Mouse (Mus musculus): ENCODE results near the gene Crip1. TPM values are rescaled to one million over a fixed set of nuclear protein-coding genes. Genes with fewer than 3 reads are reported as not detected.

Gene Crip1
- polyA plus RNA-seq (2012), result 2.8 and 3.3 TPM in 2 replicates

DNA sequence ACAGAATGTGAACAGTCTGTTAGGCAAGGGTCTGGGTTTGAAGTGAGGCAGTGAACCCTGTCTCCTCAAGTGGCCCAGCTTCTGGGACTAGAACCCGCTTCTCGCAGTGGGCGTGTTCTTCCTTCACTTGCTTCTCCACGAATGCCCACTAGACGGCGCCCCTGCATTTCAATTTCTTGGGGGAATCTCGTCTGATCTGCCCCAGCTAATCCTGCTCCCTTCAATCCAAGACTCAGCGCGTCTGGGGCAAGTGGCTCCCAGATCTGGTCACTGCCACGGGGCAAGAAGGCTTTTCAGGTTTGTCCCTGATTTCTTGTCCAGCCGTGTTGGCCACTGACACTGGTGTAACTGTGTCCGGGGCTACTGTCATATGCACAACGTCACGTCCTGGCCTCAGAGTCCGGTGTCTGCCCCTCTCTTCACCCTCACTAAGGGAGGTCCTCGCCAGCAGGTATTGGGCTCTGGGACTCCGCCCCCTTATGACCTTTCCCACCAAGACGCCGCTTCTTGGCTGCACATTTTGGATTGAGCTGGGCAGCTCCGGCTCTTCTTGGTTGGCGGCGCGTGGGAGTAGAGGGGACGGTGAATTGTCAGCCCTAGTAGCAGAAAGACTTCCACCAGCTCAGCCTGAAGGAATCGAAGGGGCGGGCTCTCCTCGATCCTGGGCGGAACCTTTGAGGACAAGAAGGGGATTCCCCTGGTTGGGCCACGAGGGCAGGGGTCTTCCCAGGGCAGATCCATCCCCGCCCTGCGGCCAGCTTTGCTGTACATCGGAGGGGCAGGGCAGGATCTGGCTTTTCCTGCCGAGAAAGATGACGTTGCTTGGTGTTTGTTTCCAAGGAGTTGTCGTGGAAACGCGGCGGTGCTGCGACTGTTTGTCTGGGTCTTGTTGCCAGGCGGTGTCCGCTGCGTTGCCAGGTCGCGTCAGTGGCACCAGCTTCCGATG lies at the start of gene Crip1:
Gene Crip1 (plus strand): TSS at position 205 of the 946 bp plus-strand sequence.
- peaks cover 79% of the 10 kb centered on the region for H3K4me1 ChIP-seq (ENCODE audit: control insufficient read depth)
- H3K4me3 ChIP-seq (replicated peaks), result no peak within 1 kb of the TSS
- H3K27me3 ChIP-seq (ENCODE audit: control insufficient read depth), result peaks cover 80% of the 10 kb centered on the region
- no peaks in the 10 kb centered on the region for H3K9me3 ChIP-seq (ENCODE audit: control insufficient read depth, low read length)
- TF ChIP-seq GATA1 (IDR thresholded peaks at IDR 0.05; ENCODE audit: low read length) (no peak), TAL1 (IDR thresholded peaks at IDR 0.05; ENCODE audit: low read length) (no peak)
- peaks cover 24% of the 10 kb centered on the region for H3K36me3 ChIP-seq (ENCODE audit: control insufficient read depth)

DNA sequence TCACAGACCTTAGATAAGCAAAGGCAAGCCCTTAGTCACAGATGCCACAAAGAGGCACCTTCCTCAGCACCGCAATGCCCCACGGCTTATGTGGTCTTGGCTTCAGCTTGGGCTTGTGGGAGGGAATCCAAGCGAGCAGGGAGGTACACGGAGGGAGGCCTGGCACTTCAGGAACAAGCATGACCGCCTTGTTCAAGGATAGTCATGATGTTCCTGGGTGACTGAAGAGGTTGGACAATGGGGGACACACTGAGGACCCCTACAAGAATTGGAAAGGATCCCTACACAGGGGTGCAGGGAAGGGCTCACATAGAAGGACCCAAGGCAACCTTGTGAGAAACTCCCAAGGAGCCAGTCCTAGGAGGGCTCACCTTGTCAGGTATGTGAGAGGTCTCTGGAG lies 49.1 kb upstream of the Crip1 start:
- Histone ChIP-seq H3K36me3 (ENCODE audit: control insufficient read depth) (peaks cover 21% of the 10 kb centered on the region), H3K27me3 (ENCODE audit: control insufficient read depth) (peaks cover 11% of the 10 kb centered on the region), H3K4me3 (replicated peaks) (no peak overlapping the region), H3K4me1 (ENCODE audit: control insufficient read depth) (peaks cover 41% of the 10 kb centered on the region), H3K9me3 (ENCODE audit: control insufficient read depth, low read length) (no peaks in the 10 kb centered on the region)
- TF ChIP-seq TAL1 (IDR thresholded peaks at IDR 0.05; ENCODE audit: low read length) (no peak), GATA1 (IDR thresholded peaks at IDR 0.05; ENCODE audit: low read length) (no peak)

DNA sequence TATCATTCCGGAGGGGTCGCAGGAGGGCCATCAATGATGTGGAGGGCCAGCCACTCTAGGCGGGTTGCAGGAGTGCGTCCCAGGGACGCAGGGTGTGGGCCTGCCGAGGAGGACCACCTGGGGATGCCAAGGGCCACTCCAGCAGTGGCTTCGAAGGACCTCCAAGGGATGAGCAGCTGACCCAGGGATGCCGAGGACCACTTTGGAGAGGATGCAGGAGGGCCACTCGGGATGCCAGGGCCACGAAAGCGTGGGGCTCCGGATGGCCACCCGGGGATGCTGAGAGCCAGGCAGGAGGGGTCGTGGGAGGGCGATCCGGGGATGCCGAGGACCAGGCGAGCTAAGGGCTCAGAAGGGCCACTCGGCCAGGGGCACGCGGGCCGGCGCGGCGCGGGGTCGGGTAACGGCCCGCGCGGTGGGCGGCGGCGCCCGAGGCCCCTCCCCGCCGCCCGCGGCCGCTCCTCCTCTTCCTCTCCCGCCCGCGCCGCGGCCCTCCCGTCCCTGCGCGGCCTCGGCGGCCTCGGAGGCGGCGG lies 48.3 kb upstream of the Crip1 start, which contains the start of gene Mta1:
Gene Mta1 (plus strand): TSS at position 530 of the 533 bp plus-strand sequence.
- TF ChIP-seq TAL1 (IDR thresholded peaks at IDR 0.05; ENCODE audit: low read length), result no peak
- TF ChIP-seq GATA1 (IDR thresholded peaks at IDR 0.05; ENCODE audit: low read length), result no peak
- peaks cover 48% of the 10 kb centered on the region for H3K4me1 ChIP-seq (ENCODE audit: control insufficient read depth)

DNA sequence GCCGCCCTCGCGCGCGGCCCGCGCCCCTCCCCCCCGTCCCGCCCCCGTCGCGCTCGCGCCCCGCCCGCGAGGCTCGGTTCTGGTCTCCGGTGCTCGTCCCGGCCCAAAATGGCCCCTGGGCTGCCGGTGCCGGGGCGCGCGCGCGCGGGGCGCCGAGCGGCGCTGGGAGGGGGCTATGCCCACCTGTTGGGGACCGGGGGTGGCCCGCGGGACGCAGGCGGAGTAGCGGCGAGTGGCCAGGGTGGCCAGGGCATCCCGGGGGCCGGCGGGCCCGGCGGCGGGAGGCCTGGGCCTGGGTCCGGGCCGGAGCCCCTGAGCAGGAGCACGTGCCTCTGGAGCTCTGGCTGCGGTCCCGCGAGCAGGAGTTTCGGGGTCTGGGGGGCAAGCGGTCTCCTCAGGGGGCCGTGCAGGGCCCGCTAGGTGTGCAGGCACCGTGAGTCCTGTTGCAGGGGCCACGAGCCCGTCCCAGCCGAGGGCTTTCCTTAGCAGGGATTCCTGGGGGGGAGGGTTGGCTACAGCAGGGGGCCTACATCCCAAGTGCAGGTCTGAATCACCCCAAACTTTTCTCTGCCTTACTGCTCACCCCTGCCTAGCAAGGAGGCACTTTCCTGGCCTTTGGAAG lies 47.5 kb upstream of the Crip1 start:
- peaks cover 56% of the 10 kb centered on the region for H3K4me1 ChIP-seq (ENCODE audit: control insufficient read depth)
- TF ChIP-seq TAL1 (IDR thresholded peaks at IDR 0.05; ENCODE audit: low read length), result no peak
- TF ChIP-seq GATA1 (IDR thresholded peaks at IDR 0.05; ENCODE audit: low read length), result no peak
- H3K9me3 ChIP-seq (ENCODE audit: control insufficient read depth, low read length), result no peaks in the 10 kb centered on the region
- peaks cover 11% of the 10 kb centered on the region for H3K27me3 ChIP-seq (ENCODE audit: control insufficient read depth)
- peaks cover 32% of the 10 kb centered on the region for H3K36me3 ChIP-seq (ENCODE audit: control insufficient read depth)
- peak overlapping the region; percentile 86 for H3K4me3 ChIP-seq (replicated peaks)

More for the DNA sequence above, 48.3 kb upstream of the Crip1 start, which contains the start of gene Mta1:
- H3K36me3 ChIP-seq (ENCODE audit: control insufficient read depth), result peaks cover 26% of the 10 kb centered on the region
- H3K9me3 ChIP-seq (ENCODE audit: control insufficient read depth, low read length), result no peaks in the 10 kb centered on the region
- H3K4me3 ChIP-seq (replicated peaks), result peak within 1 kb of the TSS; percentile 86
- H3K27me3 ChIP-seq (ENCODE audit: control insufficient read depth), result peaks cover 11% of the 10 kb centered on the region

DNA sequence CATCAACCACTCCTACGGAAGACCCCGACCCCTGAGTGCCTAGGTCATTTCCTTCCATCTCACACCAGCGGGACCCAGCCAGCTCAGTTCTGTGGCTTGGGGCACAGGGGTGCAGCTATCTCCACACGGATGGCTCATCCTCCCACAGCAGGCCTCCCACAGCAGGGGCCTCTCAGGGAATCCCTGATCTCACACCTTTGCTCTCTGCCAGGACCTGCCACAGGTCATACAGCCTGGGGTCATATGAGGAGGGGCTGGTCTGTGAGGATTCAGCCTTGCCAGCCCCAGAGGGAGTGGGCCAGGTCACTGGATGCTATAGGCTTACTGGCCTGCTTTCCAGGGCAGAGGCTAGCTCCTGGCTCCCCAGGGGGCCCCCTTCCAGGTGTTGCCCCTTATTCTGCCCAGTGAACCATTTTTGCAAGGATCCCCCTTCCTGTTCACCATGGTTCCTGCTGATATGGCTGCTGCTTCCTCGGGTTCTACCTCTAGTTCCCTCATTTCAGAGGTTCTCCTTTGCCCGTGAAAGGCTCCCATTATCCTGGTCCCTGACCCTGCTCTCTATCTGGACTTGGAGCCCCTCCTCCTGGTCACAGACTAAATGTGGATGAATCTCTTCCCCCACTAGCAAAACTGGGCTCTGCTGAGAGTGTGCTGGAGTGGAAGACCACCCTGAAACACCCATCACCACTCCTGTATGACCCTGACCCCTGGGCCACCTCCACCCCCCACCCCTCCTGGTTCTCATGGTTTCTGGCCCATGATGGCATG lies 46.5 kb upstream of the Crip1 start:
- Histone ChIP-seq H3K36me3 (ENCODE audit: control insufficient read depth) (peaks cover 41% of the 10 kb centered on the region), H3K27me3 (ENCODE audit: control insufficient read depth) (peaks cover 11% of the 10 kb centered on the region), H3K4me1 (ENCODE audit: control insufficient read depth) (peaks cover 66% of the 10 kb centered on the region), H3K4me3 (replicated peaks) (peak overlapping the region; percentile 86), H3K9me3 (ENCODE audit: control insufficient read depth, low read length) (no peaks in the 10 kb centered on the region)
- no peak for TF ChIP-seq TAL1 (IDR thresholded peaks at IDR 0.05; ENCODE audit: low read length)
- no peak for TF ChIP-seq GATA1 (IDR thresholded peaks at IDR 0.05; ENCODE audit: low read length)

DNA sequence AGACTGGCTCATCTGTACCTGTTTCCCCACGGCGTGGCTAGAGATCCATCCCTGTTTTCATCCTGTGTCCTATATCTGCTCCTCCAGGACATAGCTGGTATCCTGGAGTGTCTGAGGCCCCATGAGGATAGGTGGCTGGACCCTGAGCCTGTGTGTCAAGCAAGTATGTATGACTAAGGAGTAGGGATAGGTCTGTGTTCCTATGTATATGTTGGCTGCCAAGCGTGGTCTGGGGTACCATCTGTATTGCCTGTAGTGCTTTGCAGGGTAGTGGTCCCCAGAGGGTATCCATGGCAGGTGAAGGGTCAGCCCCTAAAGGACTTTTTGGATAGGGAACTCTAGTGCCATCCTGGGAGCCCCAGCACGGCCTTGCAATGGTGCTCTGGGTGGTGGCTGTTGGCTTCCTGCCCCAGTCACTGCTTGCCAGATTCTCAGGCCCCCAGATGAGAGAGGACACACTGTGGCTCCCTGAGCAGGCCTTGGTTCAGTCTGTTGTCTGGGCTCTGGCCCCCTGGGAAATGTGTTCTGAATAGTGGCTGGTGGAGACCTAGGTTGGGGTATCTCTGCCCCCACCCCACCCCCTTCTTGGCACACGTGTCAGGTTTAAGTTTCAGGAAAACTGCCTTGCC lies 45.6 kb upstream of the Crip1 start:
- H3K27me3 ChIP-seq (ENCODE audit: control insufficient read depth), result peaks cover 6% of the 10 kb centered on the region
- TF ChIP-seq TAL1 (IDR thresholded peaks at IDR 0.05; ENCODE audit: low read length), result no peak
- no peak for TF ChIP-seq GATA1 (IDR thresholded peaks at IDR 0.05; ENCODE audit: low read length)
- peaks cover 74% of the 10 kb centered on the region for H3K4me1 ChIP-seq (ENCODE audit: control insufficient read depth)
- H3K4me3 ChIP-seq (replicated peaks), result no peak overlapping the region
- H3K9me3 ChIP-seq (ENCODE audit: control insufficient read depth, low read length), result no peaks in the 10 kb centered on the region; the same call in 1 of the 2 replicates
- H3K36me3 ChIP-seq (ENCODE audit: control insufficient read depth), result peaks cover 45% of the 10 kb centered on the region

DNA sequence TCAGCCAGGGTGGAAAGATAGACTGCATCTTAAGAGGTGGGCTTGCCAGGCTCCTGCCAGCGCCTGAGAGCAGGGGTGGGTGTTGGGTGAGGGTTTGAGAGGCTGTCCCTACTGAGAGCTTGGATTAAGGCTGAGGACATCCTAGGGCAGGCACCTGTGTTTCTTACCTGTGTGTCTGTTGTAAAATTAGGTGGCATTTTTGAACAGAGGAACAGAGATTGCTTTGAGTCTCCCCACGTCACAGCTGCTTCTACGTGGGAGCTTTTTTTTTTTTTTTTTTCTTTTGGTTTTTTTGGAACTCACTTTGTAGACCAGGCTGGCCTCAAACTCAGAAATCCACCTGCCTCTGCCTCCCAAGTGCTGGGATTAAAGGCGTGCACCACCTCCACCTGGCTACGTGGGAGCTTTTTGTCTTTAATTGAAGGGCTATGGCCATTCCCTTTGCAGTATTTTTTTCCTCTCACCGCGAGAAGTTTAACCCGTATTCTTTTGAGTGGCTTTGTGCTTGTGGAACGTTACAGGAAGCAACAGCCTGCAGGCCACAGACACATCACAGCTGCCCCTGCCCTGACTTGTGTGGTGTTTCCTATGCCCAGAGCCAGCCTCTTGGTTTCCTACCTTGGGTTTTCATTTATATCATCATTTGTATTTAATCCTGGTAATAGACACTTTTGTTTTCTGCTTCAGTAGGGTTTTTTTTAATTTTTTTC lies 44.7 kb upstream of the Crip1 start:
- H3K4me1 ChIP-seq (ENCODE audit: control insufficient read depth), result peaks cover 83% of the 10 kb centered on the region
- H3K4me3 ChIP-seq (replicated peaks), result no peak overlapping the region
- peaks cover 53% of the 10 kb centered on the region for H3K36me3 ChIP-seq (ENCODE audit: control insufficient read depth)
- peaks cover 3% of the 10 kb centered on the region; the same call in 1 of the 2 replicates for H3K9me3 ChIP-seq (ENCODE audit: control insufficient read depth, low read length)
- peaks cover 6% of the 10 kb centered on the region for H3K27me3 ChIP-seq (ENCODE audit: control insufficient read depth)
- TF ChIP-seq GATA1 (IDR thresholded peaks at IDR 0.05; ENCODE audit: low read length), result no peak
- TF ChIP-seq TAL1 (IDR thresholded peaks at IDR 0.05; ENCODE audit: low read length), result no peak

Data from erythroblast, embryonic 14.5 days (primary cell).